Mouse (Mus musculus) forebrain, embryonic 15.5 days (tissue): ENCODE results near the gene Pcsk6. TPM values are rescaled to one million over a fixed set of nuclear protein-coding genes. Genes with fewer than 3 reads are reported as not detected.

Experiments used
- ATAC-seq: fragments of 200-750 bp; cut with Nextera tagmentation; replicated peaks from 2 replicates; pipeline ENCODE4 v1.8.0; 2017; ENCODE audit warnings: mild to moderate bottlenecking, moderate TSS enrichment, moderate library complexity
- H3K27ac ChIP-seq: fragments of 300-500 bp; sonication (generic); replicated peaks from 2 replicates; pipeline ENCODE4 v1.5.1; 2015; ENCODE audit warnings: mild to moderate bottlenecking, inconsistent platforms
- H3K27me3 ChIP-seq: fragments of 300-500 bp; sonication (generic); 2 replicates; pipeline ENCODE4 v1.6.1; 2015; ENCODE audit warnings: inconsistent platforms
- H3K36me3 ChIP-seq: fragments of 300-500 bp; sonication (generic); 2 replicates; pipeline ENCODE4 v1.6.1; 2015; ENCODE audit warnings: mild to moderate bottlenecking, inconsistent platforms
- H3K4me1 ChIP-seq: fragments of 300-500 bp; sonication (generic); 2 replicates; pipeline ENCODE4 v1.6.1; 2015; ENCODE audit warnings: inconsistent platforms
- H3K4me2 ChIP-seq: fragments of 300-500 bp; sonication (generic); replicated peaks from 2 replicates; pipeline ENCODE4 v1.6.1; 2015; ENCODE audit warnings: mild to moderate bottlenecking, inconsistent platforms
- H3K4me3 ChIP-seq: fragments of 300-500 bp; sonication (generic); 2 replicates; pipeline ENCODE4 v1.5.1; 2015; ENCODE audit warnings: mild to moderate bottlenecking, inconsistent platforms
- H3K9ac ChIP-seq: fragments of 300-500 bp; sonication (generic); replicated peaks from 2 replicates; pipeline ENCODE4 v1.6.1; 2015; ENCODE audit warnings: mild to moderate bottlenecking, inconsistent platforms
- H3K9me3 ChIP-seq: fragments of 300-500 bp; sonication (generic); 2 replicates; pipeline ENCODE4 v1.6.1; 2016; ENCODE audit warnings: inconsistent platforms
- WGBS: fragments of 180-500 bp; shearing (Covaris S2); methylation state at CpG from one replicate; pipeline ENCODE4 v1.1.7; 2015; ENCODE audit warnings: mixed read lengths; 5-methylcytosine and 5-hydroxymethylcytosine counted together
- polyA plus RNA-seq: library from polyadenylated mRNA; unstranded; fragments of >200 nt; fragmentation: Nextera tagmentation; extraction: Ambion mirVana; gene quantifications from 2 replicates; pipeline ENCODE4 v1.2.1, GENCODE M21; 2015

The Pcsk6 gene
- polyA plus RNA-seq, 1 experiment from 2014 or later, result 0.71 TPM

GRCm38 (mm10) chr7:66027747-66028146 lies 166.2 kb downstream of the Pcsk6 start:
- WGBS, result 94% methylated on average over 2 of the region's 2 CpGs
- H3K27me3 ChIP-seq, result no peaks in the 10 kb centered on the region
- H3K9me3 ChIP-seq, result no peaks in the 10 kb centered on the region; the same call in 1 of the 2 replicates
- H3K9ac ChIP-seq, result no peak overlapping the region
- H3K27ac ChIP-seq, result no peak overlapping the region
- no peaks in the 10 kb centered on the region for H3K4me1 ChIP-seq
- H3K36me3 ChIP-seq, result no peaks in the 10 kb centered on the region
- ATAC-seq, result 0 out of 2 replicates have a peak, but pooled peaks have one; percentile 32
- H3K4me3 ChIP-seq, result no peak overlapping the region
- no peak overlapping the region for H3K4me2 ChIP-seq

- Histone ChIP-seq H3K4me1 (no peaks in the 10 kb centered on the region), H3K27me3 (no peaks in the 10 kb centered on the region), H3K27ac (no peak overlapping the region), H3K9me3 (no peaks in the 10 kb centered on the region; the same call in 1 of the 2 replicates), H3K4me3 (no peak overlapping the region), H3K36me3 (no peaks in the 10 kb centered on the region), H3K9ac (no peak overlapping the region), H3K4me2 (no peak overlapping the region)
- no peak for ATAC-seq
- WGBS, result 60% methylated on average over 6 of the region's 6 CpGs
Observed at GRCm38 (mm10) chr7:66028766-66029512, 167.4 kb downstream of the Pcsk6 start.

DNA sequence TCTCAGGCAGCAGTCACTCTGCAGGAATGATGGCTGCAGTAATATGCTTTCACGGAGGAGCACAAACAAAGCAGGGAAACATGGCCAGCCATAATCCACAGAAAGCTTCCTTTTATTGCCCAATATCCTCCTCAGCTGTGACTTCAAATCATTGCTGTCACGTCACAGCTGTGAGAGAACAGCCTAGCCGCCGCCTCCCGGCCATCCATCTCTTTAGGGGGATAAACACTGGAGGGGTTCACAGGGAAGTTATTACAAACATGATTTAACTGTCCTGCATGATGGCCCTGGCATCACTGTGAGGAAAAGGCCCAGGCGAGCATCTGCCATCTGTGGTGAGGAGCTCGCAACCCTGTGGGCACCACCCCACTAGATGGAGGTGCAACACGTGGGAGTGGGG lies 175.3 kb downstream of the Pcsk6 start:
- no peak for ATAC-seq
- no peaks in the 10 kb centered on the region for H3K4me1 ChIP-seq

GRCm38 (mm10) chr7:66038261-66038660 lies 176.7 kb downstream of the Pcsk6 start:
- H3K9ac ChIP-seq, result no peak overlapping the region
- H3K4me3 ChIP-seq, result no peak overlapping the region
- H3K4me2 ChIP-seq, result no peak overlapping the region
- H3K27ac ChIP-seq, result no peak overlapping the region
- H3K27me3 ChIP-seq, result no peaks in the 10 kb centered on the region
- WGBS, result 78% methylated on average over 3 of the region's 3 CpGs
- no peaks in the 10 kb centered on the region for H3K36me3 ChIP-seq
- no peak for ATAC-seq
- H3K9me3 ChIP-seq, result no peaks in the 10 kb centered on the region
- H3K4me1 ChIP-seq, result peaks cover under 1% of the 10 kb centered on the region; the same call in 1 of the 2 replicates

More for the DNA sequence above, 175.3 kb downstream of the Pcsk6 start:
- H3K36me3 ChIP-seq, result no peaks in the 10 kb centered on the region
- no peaks in the 10 kb centered on the region for H3K27me3 ChIP-seq
- H3K4me3 ChIP-seq, result no peak overlapping the region
- no peaks in the 10 kb centered on the region for H3K9me3 ChIP-seq
- H3K9ac ChIP-seq, result no peak overlapping the region
- H3K4me2 ChIP-seq, result no peak overlapping the region
- H3K27ac ChIP-seq, result no peak overlapping the region
- 78% methylated on average over 8 of the region's 8 CpGs for WGBS

GRCm38 (mm10) chr7:66038730-66039129 lies 177.2 kb downstream of the Pcsk6 start:
- Histone ChIP-seq H3K4me3 (no peak overlapping the region), H3K9me3 (no peaks in the 10 kb centered on the region), H3K36me3 (no peaks in the 10 kb centered on the region), H3K9ac (no peak overlapping the region), H3K4me2 (no peak overlapping the region), H3K4me1 (peaks cover 6% of the 10 kb centered on the region), H3K27me3 (no peaks in the 10 kb centered on the region), H3K27ac (no peak overlapping the region)
- no peak for ATAC-seq
- WGBS, result 78% methylated on average over 11 of the region's 11 CpGs

- WGBS, result 82% methylated on average over 18 of the region's 18 CpGs
- ATAC-seq, result no peak
- H3K9me3 ChIP-seq, result no peaks in the 10 kb centered on the region
- no peaks in the 10 kb centered on the region for H3K36me3 ChIP-seq
- H3K9ac ChIP-seq, result no peak overlapping the region
- peaks cover 16% of the 10 kb centered on the region for H3K4me1 ChIP-seq
- no peak overlapping the region for H3K4me2 ChIP-seq
- H3K4me3 ChIP-seq, result no peak overlapping the region
- H3K27me3 ChIP-seq, result no peaks in the 10 kb centered on the region
- H3K27ac ChIP-seq, result no peak overlapping the region
Observed at GRCm38 (mm10) chr7:66040026-66040814, 178.7 kb downstream of the Pcsk6 start.

DNA sequence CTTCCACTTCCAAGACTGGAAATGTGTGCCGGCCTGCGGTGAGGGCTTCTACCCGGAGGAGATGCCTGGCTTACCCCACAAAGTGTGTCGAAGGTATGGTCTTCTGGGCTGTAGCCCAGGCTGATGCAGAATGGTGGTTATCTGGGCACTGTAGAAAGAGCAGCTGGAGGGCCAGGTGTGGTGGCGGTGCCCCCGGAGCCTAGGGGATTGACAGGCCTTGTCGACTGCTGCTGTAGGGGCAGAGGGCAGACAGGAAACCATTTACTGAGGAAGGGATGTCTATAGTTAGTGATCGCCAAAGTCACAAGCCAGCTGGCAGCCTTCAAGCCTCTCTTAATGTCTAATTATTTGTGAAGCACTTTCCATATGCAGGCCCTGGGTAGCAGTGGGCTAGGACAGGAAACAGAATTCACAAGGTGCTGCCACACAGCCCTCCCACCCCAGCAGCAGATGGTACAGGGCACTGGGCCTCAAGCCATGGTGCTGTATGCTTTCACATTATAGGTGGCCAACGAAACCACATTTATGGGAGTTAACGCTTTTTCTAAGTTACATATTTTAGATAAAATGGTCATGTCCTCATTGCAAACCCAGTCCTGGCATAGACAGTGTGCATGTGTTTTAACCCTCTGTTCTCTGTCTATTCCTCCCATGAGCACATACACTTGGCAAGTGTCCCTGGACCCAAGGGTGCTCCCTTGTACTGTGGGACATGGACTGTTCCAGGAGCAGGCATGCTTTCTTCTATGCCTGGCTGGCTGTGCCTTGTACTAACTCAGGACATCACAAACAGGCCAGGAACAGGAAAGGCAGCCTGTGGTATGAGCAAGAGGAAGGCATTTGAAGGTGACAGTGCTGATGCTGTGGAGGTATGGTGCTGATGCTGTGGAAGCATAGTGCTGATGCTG lies 182.3 kb downstream of the Pcsk6 start, which contains the start of gene Gm45213:
Gene Gm45213, plus strand, starts transcription at position 51 of the 908 bp plus-strand sequence.
- ATAC-seq, result 0 out of 2 replicates have a peak, but pooled peaks have one; percentile 46
- Histone ChIP-seq H3K4me1 (peaks cover 16% of the 10 kb centered on the region), H3K4me3 (no peak within 1 kb of the TSS), H3K4me2 (no peak within 1 kb of the TSS), H3K36me3 (no peaks in the 10 kb centered on the region), H3K27ac (0 out of 2 replicates have a peak within 1 kb of the TSS, but pooled peaks have one; percentile 20), H3K9me3 (no peaks in the 10 kb centered on the region), H3K9ac (no peak within 1 kb of the TSS), H3K27me3 (no peaks in the 10 kb centered on the region)
- WGBS, result 75% methylated on average over 10 of the region's 10 CpGs

GRCm38 (mm10) chr7:66044617-66045016 lies 183.1 kb downstream of the Pcsk6 start:
- WGBS, result 43% methylated on average over 9 of the region's 9 CpGs
- H3K27me3 ChIP-seq, result no peaks in the 10 kb centered on the region
- no peak overlapping the region for H3K27ac ChIP-seq
- no peak overlapping the region for H3K9ac ChIP-seq
- no peaks in the 10 kb centered on the region for H3K9me3 ChIP-seq
- peaks cover 16% of the 10 kb centered on the region for H3K4me1 ChIP-seq
- H3K4me3 ChIP-seq, result no peak overlapping the region
- ATAC-seq, result no peak
- no peaks in the 10 kb centered on the region for H3K36me3 ChIP-seq
- no peak overlapping the region for H3K4me2 ChIP-seq

GRCm38 (mm10) chr7:66046921-66047918 lies 185.7 kb downstream of the Pcsk6 start:
- Histone ChIP-seq H3K9me3 (no peaks in the 10 kb centered on the region), H3K9ac (no peak overlapping the region), H3K27ac (no peak overlapping the region), H3K4me2 (no peak overlapping the region), H3K4me3 (no peak overlapping the region), H3K4me1 (peaks cover 16% of the 10 kb centered on the region), H3K36me3 (no peaks in the 10 kb centered on the region), H3K27me3 (no peaks in the 10 kb centered on the region)
- 56% methylated on average over 17 of the region's 17 CpGs for WGBS
- no peak for ATAC-seq

DNA sequence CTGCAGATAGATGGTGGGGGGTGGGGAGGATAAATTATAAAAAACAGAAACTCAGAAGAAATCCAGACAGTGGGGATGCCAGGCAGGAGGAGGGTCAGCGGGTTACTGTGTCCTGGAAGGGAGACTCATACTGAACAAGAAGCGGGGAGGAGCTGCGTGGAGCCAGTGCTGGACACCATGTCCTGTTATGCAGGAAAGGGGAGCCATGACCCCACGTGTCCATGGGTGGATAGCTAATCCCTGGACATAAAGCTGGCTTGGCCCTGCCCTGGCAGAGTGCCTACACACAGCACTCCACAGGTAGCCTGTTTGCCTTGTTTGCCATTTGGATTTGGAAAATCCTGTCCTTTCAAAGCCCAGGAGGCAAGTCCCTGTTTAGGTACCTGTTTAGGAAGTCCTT lies 186.4 kb downstream of the Pcsk6 start:
- Histone ChIP-seq H3K9ac (no peak overlapping the region), H3K27me3 (no peaks in the 10 kb centered on the region), H3K4me3 (no peak overlapping the region), H3K4me1 (peaks cover 16% of the 10 kb centered on the region), H3K36me3 (no peaks in the 10 kb centered on the region), H3K9me3 (no peaks in the 10 kb centered on the region), H3K27ac (no peak overlapping the region), H3K4me2 (no peak overlapping the region)
- ATAC-seq, result no peak
- WGBS, result 73% methylated on average over 4 of the region's 4 CpGs
